Mouse (Mus musculus): ENCODE measurements around the gene Gm44503.

DNA sequence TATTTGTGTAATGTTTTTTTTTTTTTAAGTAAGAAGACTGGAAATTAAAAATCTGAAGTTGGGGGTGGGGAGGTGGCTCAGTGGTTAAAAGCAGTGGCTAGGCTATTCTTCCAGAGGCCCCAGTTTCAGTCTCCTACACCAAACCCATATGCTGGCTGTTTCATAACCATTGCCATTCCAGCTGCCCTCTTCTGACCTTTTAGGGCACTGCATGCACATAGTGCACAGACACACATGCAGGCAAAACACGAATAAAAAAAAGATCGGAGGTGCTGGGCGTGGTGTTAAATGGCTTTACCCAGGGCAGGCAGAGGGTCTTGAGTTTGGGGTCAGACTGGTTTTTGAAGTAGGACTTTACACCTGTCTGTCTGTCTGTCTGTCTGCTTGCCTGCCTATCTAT is 47.5 kb downstream of the Gm44503 start:
- TF ChIP-seq POLR2A (IDR thresholded peaks at IDR 0.05; ENCODE audit: extremely low read depth, insufficient read depth, low read length) (no peak), CTCF (IDR thresholded peaks at IDR 0.05; ENCODE audit: low read depth, low read length) (no peak)
